Mouse (Mus musculus) E14TG2a.4 (cell line): ENCODE results near the gene Tmem132b.
A peak's percentile ranks its signal among the peaks of the same experiment; 100 is the strongest.

Experiments
- H3K27me3 ChIP-seq: 2 replicates; pipeline ENCODE4 v1.6.1; 2014; ENCODE audit warnings: low read length, control low read depth; ENCODE audit not compliant: insufficient read depth
- H3K36me3 ChIP-seq: 2 replicates; pipeline ENCODE4 v1.6.1; 2014; ENCODE audit warnings: low read length, control low read depth; ENCODE audit not compliant: insufficient read depth
- H3K4me1 ChIP-seq: replicated peaks from 2 replicates; pipeline ENCODE4 v1.6.1; 2014; ENCODE audit warnings: low read depth, low read length, control low read depth
- H3K4me3 ChIP-seq: replicated peaks from 2 replicates; pipeline ENCODE4 v1.5.1; 2014; ENCODE audit warnings: mild to moderate bottlenecking, low read length
- H3K9me3 ChIP-seq: 2 replicates; pipeline ENCODE4 v1.6.1; 2014; ENCODE audit warnings: low read length, control low read depth
- CTCF ChIP-seq: conservative IDR thresholded peaks from 2 replicates; pipeline ENCODE4 v1.5.1; 2014; ENCODE audit warnings: low read length
- NANOG ChIP-seq: IDR thresholded peaks from 2 replicates; pipeline ENCODE4 v1.6.1; 2014; ENCODE audit warnings: borderline replicate concordance, low read length, mixed read lengths
- POU5F1 ChIP-seq: IDR thresholded peaks from 2 replicates; pipeline ENCODE4 v1.6.1; 2014; ENCODE audit warnings: low read length, borderline replicate concordance

The Tmem132b gene

DNA sequence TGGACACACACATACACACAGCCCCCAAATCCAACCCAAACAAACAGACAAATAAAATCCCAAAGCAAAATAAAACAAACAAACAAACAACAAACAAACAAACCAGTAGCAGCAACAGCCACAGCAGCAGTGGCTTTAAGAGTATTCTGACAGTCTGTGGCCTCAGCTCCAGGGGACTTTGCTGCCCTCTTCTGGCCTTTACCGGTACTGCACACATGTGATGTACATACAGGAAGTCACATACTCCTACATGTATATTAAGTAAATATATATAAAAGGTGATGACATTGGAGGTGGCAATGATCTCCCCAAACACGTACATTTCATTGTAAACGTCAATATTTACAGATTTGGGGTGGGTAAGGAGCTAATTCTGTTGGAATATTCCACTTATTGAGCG is 5.1 kb upstream of the Tmem132b start:
- Histone ChIP-seq H3K27me3 (peaks cover 35% of the 10 kb centered on the region), H3K36me3 (no peaks in the 10 kb centered on the region), H3K9me3 (no peaks in the 10 kb centered on the region), H3K4me3 (no peak overlapping the region), H3K4me1 (peaks cover 64% of the 10 kb centered on the region)
- TF ChIP-seq CTCF (peak; percentile 86), NANOG (no peak)

- TF ChIP-seq CTCF: peak; percentile 99
- no peak for TF ChIP-seq POU5F1
- no peak for TF ChIP-seq NANOG
- no peaks in the 10 kb centered on the region for H3K36me3 ChIP-seq
- H3K9me3 ChIP-seq: no peaks in the 10 kb centered on the region
Measured at GRCm38 (mm10) chr5:125529109-125529508, 2.5 kb upstream of the Tmem132b start.

DNA sequence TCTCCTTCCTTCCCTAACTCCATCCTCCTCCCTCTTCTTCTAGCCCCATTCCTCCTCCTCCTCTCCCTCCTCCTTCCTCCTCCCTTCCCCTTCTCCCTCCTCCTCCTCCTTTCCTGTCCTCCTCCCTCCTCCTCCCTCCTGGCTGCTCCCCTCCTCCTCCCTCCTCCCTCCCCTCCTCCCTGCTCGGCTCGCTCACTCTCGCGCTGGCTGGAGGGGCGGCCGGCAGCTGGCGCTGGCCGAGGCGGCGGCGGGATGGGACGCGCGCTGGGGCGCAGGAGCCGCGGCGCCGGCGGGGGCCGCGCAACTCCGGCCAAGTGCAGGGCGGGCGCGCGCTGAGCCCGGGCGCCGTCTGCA is 594 bp downstream of the Tmem132b start:
- Histone ChIP-seq H3K4me3 (peak overlapping the region; percentile 82), H3K36me3 (no peaks in the 10 kb centered on the region), H3K4me1 (peaks cover 61% of the 10 kb centered on the region), H3K9me3 (no peaks in the 10 kb centered on the region), H3K27me3 (peaks cover 87% of the 10 kb centered on the region)
- TF ChIP-seq NANOG (no peak), CTCF (no peak), POU5F1 (no peak)

More at GRCm38 (mm10) chr5:125529109-125529508, 2.5 kb upstream of the Tmem132b start:
- Histone ChIP-seq H3K27me3 (peaks cover 59% of the 10 kb centered on the region), H3K4me1 (peaks cover 57% of the 10 kb centered on the region), H3K4me3 (no peak overlapping the region)

GRCm38 (mm10) chr5:125532545-125533224 is 1.1 kb downstream of the Tmem132b start:
- H3K4me1 ChIP-seq: peaks cover 61% of the 10 kb centered on the region
- TF ChIP-seq POU5F1: no peak
- no peak for TF ChIP-seq CTCF
- TF ChIP-seq NANOG: no peak
- no peaks in the 10 kb centered on the region for H3K36me3 ChIP-seq
- H3K27me3 ChIP-seq: peaks cover 89% of the 10 kb centered on the region
- H3K4me3 ChIP-seq: peak overlapping the region; percentile 82
- H3K9me3 ChIP-seq: no peaks in the 10 kb centered on the region

- no peak for TF ChIP-seq POU5F1
- no peak for TF ChIP-seq NANOG
- no peak for TF ChIP-seq CTCF
- H3K36me3 ChIP-seq: no peaks in the 10 kb centered on the region
- H3K4me1 ChIP-seq: peaks cover 61% of the 10 kb centered on the region
- H3K27me3 ChIP-seq: peaks cover 86% of the 10 kb centered on the region
- H3K9me3 ChIP-seq: no peaks in the 10 kb centered on the region
- H3K4me3 ChIP-seq: peak overlapping the region; percentile 82
Measured at GRCm38 (mm10) chr5:125533225-125533900, 1.8 kb downstream of the Tmem132b start.

DNA sequence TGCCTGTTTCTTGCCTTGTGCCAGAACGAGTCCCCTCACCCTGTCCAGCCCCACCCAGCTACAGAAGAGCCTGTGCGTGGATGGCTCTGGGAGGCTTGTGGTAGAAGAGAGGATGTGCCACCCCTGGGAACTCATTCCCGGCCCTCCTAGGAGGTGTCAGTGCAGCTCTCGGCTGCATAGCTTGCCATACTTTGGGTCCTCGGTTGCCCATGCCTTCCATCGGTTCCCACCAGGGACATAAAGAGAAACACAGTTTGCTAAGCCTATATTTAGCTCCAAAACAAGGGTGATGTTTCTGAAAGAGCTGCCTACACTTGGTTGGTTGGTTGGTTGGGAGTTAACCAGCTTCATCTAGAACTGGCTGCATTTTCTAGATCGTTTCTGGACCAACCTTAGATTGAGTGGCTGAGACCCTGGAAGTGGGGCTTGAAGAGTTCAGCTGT is 2.6 kb downstream of the Tmem132b start:
- no peaks in the 10 kb centered on the region for H3K36me3 ChIP-seq
- peaks cover 55% of the 10 kb centered on the region for H3K4me1 ChIP-seq
- H3K4me3 ChIP-seq: no peak overlapping the region
- no peaks in the 10 kb centered on the region for H3K9me3 ChIP-seq
- H3K27me3 ChIP-seq: peaks cover 86% of the 10 kb centered on the region
- TF ChIP-seq NANOG (no peak), POU5F1 (no peak), CTCF (no peak)

- Histone ChIP-seq H3K4me1 (peaks cover 49% of the 10 kb centered on the region), H3K36me3 (no peaks in the 10 kb centered on the region), H3K27me3 (peaks cover 84% of the 10 kb centered on the region), H3K9me3 (no peaks in the 10 kb centered on the region), H3K4me3 (peak overlapping the region; percentile 35)
- TF ChIP-seq POU5F1 (no peak), NANOG (no peak), CTCF (no peak)
Measured at GRCm38 (mm10) chr5:125534611-125535324, 3.2 kb downstream of the Tmem132b start.

DNA sequence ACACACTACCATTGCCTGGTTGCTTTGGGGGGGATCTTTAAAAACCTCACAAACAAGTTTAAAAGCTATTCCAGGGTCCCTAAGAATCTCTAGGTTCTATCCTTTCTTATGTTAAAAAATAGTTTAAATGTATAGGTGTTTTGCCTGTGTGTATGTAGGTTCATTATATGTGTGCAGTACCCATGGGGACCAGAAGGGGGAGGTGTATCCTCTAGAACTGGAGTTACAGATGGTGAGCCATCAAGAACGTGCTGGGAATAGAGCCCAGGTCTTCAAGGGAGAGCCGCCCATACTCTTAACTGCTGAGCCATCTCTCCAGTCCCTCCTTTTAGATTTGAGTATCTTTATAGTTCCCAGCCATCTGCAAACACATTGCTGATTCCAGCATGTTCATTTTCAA is 13.5 kb downstream of the Tmem132b start:
- Histone ChIP-seq H3K9me3 (no peaks in the 10 kb centered on the region), H3K4me3 (no peak overlapping the region), H3K27me3 (peaks cover 8% of the 10 kb centered on the region), H3K4me1 (peaks cover 49% of the 10 kb centered on the region), H3K36me3 (no peaks in the 10 kb centered on the region)
- TF ChIP-seq POU5F1 (no peak), CTCF (peak; percentile 71)
